Mouse (Mus musculus) cerebellum, postnatal 10 days (tissue): ENCODE data around the gene Dpyd.

Source experiments
- DNase-seq, 2 experiments: peaks; one replicate each; pipeline ENCODE4 v3.0.0; 2021; ENCODE audit warnings: mixed read lengths in 2 of 2

Gene Dpyd

DNA sequence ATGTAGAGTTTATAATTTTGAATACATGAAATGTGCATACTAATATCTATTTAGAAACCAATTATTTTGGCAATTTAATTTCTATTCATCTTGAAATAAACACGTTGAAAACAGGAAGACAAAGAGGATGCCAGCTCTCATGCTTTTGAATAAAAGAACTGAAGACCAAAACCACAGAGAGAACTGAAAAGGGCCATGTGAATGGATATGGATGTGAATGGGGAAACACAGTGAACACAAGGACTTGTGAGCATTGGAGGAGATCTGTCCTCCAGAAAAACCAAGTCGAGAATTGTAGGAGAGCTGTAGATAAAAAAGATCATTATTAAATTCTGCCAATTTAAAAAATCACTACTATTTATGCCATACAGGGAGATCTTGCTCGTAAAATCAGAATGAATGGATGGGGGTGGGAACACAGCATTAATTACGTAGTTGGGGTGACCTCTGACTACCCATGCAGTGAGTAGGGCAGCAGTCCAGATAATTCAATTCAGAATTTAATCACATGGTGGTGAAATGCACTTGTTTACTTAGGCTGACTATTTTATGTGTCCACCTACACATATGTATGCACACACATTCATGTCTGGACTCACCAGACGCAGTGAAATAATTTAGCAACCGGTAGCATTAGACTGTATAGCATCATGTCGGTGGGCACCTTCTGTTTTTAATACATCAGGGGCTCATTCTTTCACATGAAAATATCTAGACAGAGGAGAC lies 114.3 kb downstream of the Dpyd start:
- DNase-seq = no peak

GRCm38 (mm10) chr3:118680803-118681202 lies 118.9 kb downstream of the Dpyd start:
- DNase-seq = peak; percentile 17 to 49

DNA sequence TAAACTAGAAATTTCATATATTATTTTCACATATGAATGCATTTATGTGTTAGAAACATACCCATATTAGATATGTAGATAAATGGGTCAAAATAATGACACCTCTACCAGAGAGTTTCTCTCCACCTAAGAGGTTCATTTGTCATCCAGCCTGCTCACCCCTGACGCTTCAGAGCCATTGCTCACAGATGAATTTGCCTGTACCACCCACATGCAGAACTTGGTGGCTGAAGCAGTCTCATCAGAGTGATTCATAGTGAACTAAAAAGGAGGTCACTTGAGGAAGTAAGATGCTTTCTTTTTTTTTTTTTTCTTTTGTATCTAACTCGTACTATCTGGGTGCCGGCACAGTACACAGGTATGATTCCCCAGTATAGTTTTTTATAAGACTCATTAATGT lies 188.3 kb downstream of the Dpyd start:
- no peak for DNase-seq

DNA sequence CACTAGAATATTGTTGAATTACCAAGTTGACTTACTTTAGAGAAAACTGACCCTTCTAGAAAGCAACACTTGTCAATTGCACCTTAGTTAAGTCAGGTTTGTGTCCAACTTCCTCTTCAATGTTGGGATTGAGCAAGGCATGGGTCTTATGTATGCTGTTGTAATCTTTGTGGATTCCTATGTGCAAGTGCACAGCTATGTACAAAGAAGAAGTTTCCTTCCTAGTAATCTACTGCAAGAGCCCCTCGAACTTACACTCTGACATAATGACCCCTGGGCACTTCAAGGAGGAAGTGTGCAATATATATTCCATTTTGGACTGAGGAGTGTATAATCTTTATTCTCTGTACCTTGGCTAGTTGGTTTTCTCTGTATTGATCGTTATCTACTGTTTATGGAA lies 191.7 kb downstream of the Dpyd start:
- DNase-seq = no peak

GRCm38 (mm10) chr3:118756099-118756498 lies 194.2 kb downstream of the Dpyd start:
- no peak for DNase-seq

DNA sequence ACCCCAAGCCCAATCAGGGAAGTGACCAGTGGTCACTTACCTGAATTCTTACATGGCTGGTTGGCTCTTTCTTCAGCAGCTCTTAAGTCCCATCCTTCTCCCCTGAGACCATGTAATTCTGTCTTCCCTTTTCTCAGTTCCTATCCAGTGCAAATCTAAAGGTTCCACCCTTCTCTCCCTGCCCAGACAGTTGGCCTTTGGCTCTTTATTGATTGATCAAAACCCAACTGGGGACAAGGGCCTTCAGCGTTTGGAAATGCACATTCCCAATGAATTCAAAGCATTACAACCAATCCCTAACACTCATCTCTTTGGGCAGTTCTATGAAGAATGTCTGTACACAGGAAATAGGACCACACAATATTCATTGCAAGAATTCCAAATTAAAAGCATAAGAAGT lies 251.0 kb downstream of the Dpyd start:
- no peak for DNase-seq

DNA sequence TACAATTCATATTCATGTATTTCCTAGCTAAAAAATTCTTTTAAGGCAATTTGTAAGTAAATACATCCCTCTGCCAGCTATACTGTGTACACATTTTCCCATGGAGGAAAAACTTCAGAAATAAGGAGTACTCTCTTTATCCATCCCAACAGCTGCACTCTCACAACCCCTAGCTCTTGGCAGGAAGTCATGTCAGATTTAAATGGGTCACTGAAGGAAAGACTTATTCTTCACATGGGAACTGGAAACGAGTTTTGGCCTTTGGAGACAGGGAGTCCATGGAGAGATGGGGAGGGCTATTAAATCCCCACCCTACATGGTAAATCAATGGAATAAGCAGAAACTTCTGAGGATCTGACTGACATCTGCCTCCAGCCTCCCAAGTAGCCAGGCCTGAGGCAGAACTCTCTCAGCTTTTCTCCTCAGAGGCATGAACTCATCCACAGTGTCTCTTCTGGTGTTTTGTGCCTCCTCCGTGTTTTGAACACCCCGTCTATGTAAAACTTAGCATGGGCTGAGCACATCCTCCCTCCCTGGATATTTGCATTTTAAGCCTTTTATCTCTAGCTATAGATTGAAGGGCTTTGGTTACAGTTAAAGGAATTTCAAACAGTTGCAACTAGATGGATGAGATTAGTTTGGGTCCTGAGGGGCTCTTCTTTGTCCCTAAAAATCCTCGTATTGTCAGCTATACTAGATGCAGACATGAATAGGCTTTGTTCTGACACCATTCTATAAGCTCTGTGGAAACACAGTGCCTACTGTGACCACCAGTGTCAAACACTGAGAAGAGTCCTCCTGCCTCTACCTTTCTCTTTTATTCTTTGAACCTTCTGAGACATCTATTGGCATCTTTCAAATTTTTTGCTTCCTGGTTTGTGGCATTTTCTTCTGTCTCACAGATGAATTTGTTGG lies 288.9 kb downstream of the Dpyd start:
- no peak for DNase-seq

DNA sequence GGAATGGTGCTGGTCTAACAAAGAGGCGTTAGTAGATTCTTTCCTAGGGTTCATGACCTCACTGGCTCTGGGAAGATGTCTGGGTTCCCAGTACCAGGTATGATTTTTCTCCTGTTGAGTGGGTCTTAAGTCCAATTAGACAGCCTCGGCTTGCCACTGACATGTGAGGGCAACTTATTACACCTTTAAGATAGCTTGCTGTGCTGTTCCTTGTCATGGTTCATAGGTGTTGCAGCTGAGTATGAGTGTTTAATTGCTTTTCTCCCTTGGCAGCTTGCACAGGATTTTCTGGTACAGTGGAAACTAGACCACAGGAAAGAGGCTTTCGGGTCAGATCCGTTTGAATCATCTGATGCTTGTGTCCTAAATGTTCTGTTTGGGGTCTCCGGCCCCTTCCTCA lies 290.8 kb downstream of the Dpyd start:
- no peak for DNase-seq

DNA sequence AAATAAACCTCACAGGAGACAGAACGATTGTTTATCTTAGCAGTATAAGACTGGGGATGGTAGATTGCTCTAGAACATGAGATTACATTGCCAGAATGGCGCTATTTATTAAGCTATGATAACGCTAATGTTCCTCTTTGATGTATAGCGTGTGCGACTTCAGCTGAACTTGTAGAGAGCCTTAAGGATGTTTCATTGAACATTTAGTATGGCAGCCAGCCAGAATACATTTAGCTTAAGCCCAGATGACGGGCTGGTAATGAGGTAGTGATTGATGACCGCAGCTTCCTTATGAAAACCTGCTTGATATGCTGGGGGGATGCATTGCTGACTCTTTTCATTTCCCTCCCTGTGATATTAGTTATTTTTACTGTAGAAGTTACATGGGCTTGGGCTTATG lies 293.5 kb downstream of the Dpyd start:
- no peak for DNase-seq

DNA sequence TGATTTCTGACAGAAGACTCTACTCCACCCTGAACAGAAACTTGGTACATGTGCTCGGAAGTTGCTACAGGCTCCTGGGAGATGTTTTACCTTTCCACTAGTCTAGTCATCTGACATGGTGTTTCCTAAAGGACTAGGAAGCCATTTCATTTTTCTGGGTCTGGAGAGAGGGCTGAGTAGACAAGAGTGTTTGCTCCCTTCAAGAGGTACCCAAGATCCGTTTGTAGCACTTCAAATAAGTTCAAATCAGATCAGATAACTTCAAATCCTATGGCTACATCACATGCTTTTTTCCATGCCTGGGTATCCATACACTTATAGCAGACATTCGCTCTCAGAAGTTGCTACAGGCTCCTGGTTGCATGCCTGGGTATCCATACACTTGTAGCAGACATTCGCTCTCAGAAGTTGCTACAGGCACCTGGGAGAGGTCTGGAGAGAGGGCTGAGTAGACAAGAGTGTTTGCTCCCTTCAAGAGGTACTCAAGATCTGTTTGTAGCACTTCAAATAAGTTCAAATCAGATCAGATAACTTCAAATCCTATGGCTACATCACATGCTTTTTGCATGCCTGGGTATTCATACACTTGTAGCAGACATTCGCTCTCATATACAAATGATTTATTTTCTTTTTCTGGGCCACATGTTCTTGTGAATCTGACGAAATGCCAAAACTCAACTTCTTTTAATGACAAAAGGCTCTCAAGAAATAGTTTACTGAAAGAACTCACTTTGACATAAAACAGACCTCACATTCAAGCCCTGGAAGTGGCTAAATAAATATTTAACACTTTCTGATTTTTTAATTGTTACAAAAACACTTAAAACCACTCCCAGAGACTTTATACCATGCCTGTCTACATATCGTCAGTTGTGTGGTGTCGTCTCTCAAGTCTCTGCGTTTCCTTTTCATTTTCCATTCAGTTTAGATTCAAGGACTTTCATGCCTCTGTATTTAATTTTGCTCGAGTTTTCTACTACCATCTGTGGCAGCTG lies 307.5 kb downstream of the Dpyd start:
- no peak for DNase-seq

DNA sequence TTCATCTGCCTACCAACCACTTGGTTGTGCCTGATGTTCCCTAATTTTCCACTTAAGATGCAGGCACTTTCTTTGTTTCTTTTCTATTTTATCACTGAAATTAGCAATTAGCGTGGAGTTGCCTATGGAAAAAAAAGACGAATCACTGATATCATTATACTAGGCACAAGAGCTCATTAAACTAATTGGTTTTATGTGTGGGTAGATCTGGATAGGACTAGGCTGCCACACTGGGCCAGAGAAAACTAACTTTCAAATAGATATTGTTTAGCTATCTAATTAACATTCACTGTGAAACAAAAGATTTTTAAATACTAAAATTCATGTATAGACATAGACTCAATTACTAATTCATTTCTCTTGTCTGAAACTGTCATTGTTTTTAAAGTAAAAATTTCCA lies 313.9 kb downstream of the Dpyd start:
- no peak for DNase-seq

- DNase-seq = no peak
Measured at GRCm38 (mm10) chr3:118899036-118899435, 337.1 kb downstream of the Dpyd start.

GRCm38 (mm10) chr3:118991312-118991711 lies 429.4 kb downstream of the Dpyd start:
- DNase-seq = peak; percentile 6 to 15

GRCm38 (mm10) chr3:118991793-118992192 lies 429.9 kb downstream of the Dpyd start:
- peak; percentile 7 to 39 for DNase-seq

GRCm38 (mm10) chr3:119021255-119021654 lies 459.3 kb downstream of the Dpyd start:
- peak; percentile 6 to 8 for DNase-seq

DNA sequence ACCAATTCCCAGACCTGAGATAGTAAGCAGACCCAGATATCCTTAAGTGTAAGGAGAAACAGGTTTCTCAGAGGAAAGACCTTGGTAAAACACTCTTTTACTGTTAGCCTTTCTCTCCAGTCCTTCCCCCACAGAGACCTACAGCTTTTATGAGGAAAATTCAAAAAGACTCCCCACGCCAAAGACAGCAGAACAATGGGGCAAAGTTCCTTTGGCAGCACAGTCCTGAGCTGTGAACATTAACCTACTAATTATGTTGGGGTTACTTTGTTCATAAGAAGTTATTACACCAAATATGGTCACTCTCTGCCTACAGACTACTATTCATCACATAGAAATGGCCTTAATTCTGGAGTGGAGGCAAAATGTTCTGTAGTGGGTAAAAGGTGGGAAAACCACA lies 480.7 kb downstream of the Dpyd start:
- DNase-seq = no peak

- DNase-seq = no peak
Measured at GRCm38 (mm10) chr3:119056144-119056543, 494.2 kb downstream of the Dpyd start.

GRCm38 (mm10) chr3:119063214-119063613 lies 501.3 kb downstream of the Dpyd start:
- peak; percentile 56 to 70 for DNase-seq

DNA sequence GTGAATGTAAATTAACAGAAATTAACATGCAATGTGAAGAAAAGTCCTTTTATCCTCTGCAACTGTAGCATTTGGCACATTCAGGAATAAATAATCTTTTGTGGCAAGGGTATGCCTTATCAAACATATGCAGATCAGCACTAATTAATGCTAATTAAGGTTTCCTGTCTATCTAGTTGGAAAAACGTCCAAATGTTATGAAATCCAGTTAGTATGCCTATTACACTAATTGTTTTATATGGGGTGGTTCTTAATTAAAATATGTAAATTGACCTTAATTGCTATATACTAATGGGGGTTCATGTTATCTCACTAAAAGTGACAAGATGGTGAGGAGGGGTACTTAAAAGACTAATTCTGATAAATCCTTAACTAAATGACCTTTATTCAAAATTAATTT lies 501.7 kb downstream of the Dpyd start:
- DNase-seq = no peak

DNA sequence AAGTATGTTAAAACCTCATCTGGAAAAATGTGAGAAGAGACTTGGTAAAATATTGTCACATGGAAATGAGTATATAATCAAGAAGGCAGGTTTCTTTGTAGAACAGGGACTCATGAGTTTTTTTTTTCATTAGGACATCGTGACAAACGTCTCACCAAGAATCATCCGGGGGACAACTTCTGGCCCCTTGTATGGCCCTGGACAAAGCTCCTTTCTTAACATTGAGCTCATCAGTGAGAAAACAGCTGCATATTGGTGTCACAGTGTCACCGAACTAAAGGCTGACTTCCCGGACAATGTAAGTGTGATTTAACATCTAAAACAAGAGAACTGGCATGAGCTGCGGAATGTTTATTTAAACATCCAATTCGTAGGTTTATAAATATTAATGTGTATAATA lies 502.8 kb downstream of the Dpyd start:
- no peak for DNase-seq

GRCm38 (mm10) chr3:119067221-119067620 lies 505.3 kb downstream of the Dpyd start:
- no peak for DNase-seq

- DNase-seq = peak; percentile 3 to 8
Measured at GRCm38 (mm10) chr3:119086618-119087017, 524.7 kb downstream of the Dpyd start.
